Mouse (Mus musculus) brain, embryonic 14.5 days (tissue): ENCODE data around the gene Tank.

Experiments used
- CTCF ChIP-seq: fragments of 200-500 bp; IDR thresholded peaks from 2 replicates; pipeline ENCODE4 v1.5.1; 2012; ENCODE audit warnings: inconsistent platforms, mild to moderate bottlenecking, moderate library complexity, borderline replicate concordance; ENCODE audit not compliant: insufficient read depth, insufficient read length; ENCODE audit errors: extremely low read depth
- POLR2A ChIP-seq: fragments of 200-500 bp; IDR thresholded peaks from 2 replicates; pipeline ENCODE4 v1.6.1; 2012; ENCODE audit warnings: mild to moderate bottlenecking, inconsistent platforms, borderline replicate concordance; ENCODE audit not compliant: poor library complexity, insufficient read depth, insufficient read length, severe bottlenecking; ENCODE audit errors: extremely low read depth

DNA sequence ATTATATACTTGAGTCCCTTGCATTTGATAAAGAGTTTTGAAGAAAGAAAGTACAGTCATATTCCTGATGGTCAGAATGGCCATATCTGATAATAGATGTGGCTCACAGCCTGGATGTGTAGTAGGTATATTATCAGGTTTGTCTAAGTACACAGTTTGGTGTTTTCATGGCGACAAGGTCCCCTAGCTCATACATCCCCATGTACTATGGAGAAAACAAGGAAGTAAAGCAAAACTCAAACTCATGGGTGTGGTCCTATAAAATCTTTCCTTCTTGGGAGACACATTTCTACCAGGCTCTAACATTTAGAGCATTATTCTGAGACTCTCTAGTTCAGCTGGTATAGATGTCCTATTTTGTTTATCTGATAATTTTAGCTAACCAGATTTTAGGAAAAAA lies 21.3 kb downstream of the Tank start:
- TF ChIP-seq POLR2A = no peak
- TF ChIP-seq CTCF = no peak
